Mouse (Mus musculus) R1 (cell line): ENCODE data around the gene Pcdh7.
"Not testable (repeated sequence)": the region's sequence is repeated elsewhere in the genome, so short reads cannot be mapped to it uniquely, and the experiment has no call there.

ENCODE experiments used
- DNase-seq: peaks from one replicate; pipeline ENCODE4 v3.0.0-alpha.2; 2018; ENCODE audit warnings: low read depth, low spot score

Gene Pcdh7

DNA sequence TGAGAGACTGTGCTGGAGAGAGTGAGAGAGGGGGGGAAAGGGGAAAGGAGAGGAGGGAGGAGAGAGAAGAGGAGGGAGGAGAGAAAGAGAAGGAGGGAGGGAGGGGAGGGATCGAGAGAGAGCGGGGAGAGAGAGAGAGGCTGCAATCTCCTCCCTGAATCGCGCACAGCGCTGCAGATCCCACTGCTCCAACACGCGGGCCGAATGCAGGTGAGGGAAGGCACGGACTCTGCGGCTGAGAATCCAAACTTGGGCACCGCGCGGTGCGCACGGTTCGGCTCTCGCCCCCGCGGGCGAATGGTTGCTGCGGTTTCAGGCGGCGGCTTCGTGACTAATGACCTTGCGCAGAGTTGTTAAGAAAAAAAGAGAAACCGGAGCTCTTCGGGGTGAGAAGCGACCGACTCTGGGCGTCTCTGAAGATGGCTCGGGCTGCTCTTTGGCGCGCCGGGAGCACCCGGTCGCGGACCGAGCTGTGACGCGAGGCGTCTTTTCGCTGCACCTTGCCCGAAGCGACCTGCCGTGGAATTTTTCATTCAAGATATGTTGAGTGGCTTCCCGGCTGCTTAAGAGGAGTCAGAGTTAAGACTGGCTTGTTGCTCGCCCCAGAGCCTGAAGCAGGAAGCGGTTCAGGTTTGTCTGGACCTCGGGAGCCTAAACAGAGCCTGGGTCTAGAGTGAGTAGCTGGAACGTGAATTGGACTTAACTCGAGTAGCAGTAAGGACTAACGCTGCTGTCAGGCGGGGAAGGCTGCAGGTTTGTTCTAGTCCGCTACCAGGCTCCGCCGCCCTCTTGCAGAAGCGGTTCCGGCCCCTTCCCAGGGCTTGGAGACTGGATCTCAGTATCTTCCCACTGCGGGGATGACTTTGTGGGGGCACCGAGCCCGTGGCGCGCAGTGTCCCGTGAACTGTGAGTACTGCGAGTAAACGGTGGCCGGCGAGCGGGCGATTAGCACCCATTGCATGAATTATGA is at the start of gene Pcdh7:
Gene Pcdh7, plus strand, starts transcription at position 62 of the 970 bp plus-strand sequence.
- peak; percentile 69 for DNase-seq

DNA sequence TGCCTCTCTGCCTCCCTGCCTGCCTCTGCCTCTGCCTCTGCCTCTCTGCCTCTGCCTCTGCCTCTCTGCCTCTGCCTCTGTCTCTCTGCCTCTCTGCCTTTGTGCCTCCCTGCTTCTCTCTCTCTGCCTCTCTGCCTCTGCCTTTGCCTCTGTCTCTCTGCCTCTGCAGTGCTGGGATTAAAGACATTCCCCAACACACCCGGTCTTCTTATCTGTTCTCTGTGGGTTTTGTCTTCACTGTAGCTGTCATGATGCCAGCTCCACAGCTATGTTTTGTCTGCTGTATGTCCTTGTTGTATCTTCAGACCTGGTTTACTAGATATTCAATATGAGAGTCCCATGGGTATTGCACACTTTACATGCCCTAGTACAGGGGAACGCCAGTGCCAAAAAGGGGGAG is 40.8 kb upstream of the Pcdh7 start:
- not testable (repeated sequence) for DNase-seq

DNA sequence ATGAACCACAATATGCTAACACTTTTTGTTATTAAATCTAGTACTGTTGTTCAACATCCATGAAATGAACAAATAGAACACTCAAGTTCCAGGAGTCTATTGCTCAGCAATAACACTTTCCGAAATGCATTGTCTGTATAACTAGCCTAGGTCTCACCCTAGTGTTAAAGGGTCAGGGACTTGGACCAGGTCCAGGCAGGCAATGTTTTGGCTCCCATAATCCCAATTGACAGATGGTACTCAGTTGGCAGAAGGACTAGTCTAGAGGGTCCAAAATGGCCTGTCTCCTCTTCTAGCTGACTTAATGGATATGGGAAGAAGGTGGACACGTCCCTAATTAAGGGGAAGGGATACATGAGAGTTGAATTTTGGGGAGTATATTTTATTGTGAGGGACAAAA is 9.4 kb upstream of the Pcdh7 start:
- DNase-seq, result no peak

DNA sequence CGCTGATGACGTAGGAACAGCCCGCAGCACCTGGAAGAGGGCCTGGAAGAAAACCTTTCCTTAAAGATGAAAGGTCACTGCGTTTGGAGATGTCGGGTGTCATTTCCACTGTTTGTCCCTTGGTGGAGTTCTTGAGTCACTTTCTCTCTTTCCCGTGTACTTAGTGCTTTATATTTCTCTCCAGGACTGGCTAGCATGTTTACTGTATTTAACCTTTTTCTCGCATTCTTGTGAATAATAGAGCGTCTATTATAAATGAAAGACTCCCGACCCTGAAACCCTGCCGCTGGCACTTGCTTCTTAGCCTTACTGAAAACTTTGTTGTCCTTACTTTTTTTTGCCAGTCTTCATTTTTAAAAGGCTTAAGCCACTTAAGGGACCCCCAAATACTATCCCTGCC is 3.8 kb upstream of the Pcdh7 start:
- DNase-seq, result peak; percentile 36

DNA sequence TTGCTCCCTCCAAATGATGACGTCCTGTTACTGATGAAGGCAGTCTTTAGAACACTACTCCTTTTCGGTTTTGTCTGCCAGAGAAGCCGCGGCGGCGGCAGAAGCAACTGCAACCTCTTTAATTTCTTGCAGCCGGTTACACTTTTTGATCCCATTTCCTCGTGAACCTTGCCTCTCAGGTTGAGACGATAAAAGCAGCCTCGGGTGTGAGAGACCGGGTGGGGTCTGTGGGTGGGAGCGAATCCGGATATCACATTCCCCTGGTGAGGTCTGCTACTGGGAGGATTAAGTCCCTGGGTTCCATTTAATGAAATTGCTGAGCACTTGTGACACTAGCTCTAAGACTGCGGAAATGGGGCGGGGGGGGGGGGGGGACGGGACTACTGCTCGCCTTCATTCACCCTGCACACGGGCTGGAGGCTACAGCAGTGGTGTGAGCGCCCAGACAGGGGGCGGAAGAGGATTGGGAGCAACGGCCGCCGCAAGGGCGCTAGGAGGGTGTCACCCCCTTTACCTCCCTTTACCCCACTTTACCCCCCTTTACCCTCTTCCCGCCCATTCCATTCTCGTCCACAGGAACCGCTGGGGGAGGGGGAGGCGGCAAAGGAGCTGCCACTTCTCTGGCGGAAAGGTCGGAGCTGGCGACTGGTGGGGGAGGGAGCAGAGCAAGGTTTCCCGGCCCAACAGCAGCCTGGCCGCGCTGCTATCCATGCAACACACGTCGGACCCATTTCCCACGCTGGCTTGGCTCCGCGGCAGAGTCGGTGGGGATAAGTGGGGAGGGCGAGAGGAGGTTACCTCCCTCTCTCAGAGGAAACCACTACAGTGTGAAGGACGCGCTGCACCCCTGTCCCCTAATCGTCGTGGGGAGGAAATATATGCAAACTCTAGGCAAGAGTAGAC is 2.9 kb upstream of the Pcdh7 start:
- DNase-seq, result peak; percentile 70

DNA sequence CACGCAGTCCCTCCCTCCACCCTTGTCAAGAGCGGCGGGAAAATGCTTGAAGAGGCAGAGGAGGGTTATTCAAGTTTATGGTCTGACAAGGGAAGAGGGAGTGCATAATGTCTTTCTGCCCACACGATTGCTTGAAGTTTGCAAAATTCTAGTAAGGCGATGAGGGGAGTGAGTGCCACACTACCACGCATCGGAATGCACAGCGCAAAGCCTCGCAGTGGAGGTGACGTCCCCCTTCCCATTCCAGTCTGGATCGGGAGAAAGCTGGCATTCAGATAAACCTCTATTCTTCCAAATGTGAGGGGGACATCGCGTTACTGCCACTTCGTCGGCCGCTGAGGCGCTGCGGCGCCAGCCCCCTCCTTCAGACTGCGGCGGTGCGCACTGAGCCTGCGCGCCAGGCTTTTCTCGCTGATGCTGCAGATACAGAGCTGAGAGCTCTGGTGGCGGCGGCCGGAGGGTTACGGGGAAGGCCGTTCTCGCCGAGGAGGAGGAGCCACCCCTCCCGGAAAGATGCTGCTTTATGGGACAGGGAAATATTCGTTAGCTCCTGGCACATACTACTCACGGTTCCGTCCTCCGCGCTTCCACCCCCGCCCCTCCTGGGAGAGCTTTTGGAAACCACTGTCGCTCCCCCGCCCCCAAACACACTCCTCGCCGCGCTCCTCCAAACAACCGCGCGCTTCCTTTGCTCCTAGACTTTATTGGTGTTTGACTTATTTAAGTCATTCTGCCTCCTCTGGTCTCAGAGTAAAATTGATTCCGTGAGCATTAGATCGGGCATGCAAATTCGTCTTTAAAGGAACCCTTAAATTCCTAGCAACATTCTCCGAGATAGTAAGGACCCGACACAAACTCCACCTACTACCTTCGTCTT is 2.0 kb upstream of the Pcdh7 start:
- DNase-seq, result peak; percentile 69

DNA sequence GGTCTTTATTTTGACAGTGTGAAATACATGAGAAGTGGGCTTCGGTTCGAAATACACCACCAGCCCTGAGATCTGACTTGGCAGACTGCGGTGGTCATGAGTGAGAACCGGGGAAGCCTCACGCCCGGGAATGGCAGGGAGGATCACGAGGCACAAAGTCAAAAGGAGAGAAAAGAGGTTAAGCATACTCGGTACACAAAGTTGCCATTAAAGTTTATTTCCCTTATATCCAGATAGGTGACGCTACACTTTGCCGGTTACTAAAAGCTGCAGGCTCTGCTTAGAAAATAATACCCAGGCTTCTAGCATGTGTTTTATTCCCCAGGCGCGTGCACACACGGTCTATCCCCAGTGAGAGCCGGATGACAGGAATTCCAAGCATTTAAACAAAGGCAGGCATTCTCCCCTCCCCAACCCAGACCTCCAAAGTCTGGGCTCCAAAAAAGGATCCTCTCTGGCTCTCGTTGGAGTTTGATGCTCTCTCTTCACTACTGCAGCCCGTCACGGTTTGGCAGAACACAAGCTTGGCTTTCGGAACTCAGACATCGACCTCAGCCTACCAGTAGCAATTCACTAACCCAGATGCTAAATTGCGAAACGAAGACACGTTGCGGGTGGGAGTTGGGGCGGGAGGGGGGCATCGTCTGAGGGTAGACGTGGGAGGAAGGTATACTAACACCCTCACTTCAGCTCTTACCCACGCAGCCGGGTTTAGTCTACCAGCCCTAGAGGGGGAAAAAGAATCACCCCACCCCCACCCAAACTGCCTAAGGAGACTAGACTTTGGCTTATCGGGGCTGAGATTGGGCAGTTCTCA is 1.1 kb upstream of the Pcdh7 start:
- peak; percentile 71 for DNase-seq

DNA sequence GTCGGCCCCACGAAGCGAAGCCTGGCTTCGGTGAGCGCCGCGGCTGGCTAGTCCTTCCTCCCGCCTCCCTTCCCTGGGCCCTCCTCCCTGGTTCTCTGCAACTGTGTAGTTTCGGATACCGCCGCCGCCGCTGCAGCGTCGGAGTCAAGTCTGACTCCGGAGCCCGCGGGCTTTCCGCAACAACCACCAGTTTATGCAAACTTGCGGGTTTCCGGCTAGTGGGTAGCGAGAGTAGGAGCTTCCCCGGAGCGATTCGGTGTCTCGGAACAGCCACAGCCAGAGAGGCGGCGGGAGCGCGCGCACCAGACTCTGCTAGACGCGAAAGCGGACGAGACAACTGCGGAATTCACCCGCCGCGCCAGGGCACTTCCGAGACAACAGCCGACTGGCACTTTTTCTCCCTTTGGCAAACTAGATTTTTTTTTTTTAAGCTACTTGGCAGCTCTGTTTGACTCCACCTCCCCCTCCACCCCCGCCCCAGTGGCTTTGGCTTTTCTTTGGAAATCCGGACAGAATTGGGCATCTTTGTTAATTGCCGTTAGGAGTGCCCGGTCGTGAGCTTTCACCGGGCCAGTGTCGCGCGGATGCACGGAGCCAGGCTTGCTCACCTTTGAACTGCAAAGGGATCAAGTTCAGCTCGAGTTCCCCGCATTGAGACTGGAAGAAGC is 395 bp upstream of the Pcdh7 start:
- DNase-seq, result peak; percentile 66

DNA sequence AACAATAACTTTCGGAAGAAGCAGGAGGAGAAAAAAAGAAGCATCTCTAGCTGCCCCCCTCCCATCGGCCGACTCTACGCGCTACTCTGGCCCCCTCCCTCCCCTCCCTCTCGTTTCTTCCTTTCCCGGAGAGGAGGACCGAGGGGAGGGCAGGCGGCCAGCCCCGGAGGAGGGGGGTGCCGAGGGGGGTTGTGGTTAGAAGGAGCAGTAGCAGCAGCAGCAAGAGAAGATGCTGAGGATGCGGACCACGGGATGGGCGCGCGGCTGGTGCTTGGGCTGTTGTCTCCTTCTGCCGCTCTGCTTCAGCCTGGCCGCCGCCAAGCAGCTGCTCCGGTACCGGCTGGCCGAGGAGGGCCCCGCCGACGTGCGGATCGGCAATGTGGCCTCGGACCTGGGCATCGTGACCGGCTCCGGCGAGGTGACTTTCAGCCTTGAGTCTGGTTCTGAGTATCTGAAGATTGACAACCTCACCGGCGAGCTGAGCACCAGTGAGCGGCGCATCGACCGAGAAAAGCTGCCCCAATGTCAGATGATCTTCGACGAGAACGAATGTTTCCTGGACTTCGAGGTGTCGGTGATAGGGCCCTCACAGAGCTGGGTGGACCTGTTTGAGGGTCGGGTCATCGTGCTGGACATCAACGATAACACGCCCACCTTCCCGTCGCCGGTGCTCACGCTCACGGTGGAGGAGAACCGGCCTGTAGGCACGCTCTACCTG is 1.3 kb downstream of the Pcdh7 start:
- peak; percentile 20 for DNase-seq

DNA sequence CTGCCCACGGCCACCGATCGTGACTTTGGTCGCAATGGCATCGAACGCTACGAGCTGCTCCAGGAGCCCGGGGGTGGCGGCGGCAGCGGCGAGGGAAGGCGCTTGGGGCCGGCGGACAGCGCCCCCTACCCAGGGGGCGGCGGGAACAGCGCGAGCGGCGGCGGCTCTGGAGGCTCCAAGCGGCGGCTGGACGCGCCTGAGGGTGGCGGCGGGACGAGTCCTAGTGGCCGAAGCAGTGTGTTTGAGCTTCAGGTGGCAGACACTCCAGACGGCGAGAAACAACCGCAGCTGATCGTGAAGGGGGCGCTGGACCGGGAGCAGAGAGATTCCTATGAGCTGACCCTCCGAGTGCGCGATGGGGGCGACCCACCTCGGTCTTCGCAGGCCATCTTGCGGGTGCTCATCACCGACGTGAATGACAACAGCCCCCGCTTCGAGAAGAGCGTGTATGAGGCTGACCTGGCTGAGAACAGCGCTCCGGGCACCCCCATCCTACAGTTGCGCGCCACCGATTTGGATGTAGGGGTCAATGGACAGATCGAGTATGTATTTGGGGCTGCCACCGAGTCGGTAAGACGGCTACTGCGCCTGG is 1.9 kb downstream of the Pcdh7 start:
- DNase-seq, result peak; percentile 22

DNA sequence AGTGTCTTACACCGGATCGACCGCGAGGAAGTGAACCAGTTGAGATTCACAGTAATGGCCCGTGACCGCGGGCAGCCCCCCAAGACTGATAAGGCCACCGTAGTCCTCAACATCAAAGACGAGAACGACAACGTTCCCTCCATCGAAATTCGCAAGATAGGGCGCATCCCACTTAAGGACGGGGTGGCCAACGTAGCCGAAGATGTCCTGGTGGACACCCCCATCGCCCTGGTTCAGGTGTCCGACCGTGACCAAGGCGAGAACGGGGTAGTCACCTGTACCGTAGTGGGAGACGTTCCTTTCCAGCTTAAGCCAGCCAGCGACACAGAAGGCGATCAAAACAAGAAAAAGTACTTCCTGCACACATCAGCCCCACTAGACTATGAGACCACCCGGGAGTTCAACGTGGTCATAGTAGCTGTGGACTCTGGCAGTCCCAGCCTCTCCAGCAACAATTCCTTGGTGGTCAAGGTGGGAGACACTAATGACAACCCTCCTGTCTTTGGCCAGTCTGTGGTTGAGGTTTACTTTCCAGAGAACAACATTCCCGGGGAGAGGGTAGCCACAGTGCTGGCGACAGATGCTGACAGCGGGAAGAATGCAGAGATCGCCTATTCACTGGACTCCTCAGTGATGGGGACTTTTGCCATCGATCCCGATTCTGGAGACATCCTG is 2.6 kb downstream of the Pcdh7 start:
- DNase-seq, result peak; percentile 4

DNA sequence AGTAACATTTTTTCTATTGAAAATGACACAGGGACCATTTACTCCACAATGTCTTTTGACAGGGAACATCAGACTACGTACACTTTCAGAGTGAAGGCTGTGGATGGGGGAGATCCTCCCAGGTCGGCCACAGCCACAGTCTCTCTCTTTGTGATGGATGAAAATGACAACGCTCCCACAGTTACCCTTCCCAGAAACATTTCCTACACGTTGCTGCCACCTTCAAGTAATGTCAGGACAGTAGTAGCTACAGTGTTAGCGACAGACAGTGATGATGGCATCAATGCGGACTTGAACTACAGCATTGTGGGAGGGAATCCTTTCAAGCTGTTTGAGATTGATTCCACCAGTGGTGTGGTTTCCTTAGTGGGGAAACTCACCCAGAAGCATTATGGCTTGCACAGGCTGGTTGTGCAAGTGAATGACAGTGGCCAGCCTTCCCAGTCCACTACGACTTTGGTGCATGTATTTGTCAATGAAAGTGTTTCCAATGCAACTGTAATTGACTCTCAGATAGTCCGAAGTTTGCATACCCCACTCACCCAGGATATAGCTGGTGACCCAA is 3.5 kb downstream of the Pcdh7 start:
- no peak for DNase-seq

DNA sequence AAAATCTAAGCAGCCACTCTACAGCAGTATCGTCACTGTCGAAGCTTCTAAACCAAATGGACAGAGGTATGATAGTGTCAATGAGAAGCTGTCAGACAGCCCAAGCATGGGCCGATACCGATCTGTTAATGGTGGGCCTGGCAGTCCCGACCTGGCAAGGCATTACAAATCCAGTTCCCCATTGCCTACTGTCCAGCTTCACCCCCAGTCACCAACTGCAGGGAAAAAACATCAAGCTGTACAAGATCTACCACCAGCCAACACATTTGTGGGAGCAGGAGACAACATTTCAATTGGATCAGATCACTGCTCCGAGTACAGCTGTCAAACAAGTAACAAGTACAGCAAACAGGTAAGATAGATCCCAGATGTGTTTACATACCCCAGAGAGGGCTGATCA is 4.2 kb downstream of the Pcdh7 start:
- DNase-seq, result no peak

DNA sequence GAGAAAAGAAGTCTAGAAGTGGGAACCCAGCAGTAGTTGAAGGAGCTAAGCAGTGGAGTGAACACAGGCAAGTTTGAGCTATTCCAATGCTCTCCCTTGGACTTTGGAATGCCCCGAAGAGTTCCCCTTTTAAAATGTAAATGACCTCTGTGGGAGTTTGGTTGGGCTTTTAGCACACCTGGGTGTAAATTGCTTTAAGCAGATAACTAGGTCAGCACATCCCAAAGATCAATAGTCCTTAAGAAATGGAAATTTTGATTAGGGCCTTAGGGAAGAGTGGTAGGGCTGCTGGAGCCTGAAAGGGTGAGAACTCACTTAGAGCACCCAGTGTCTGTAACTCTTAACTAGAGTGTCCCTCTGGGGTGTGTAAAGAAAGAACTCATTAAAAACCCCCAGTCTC is 15.7 kb downstream of the Pcdh7 start:
- peak; percentile 69 for DNase-seq

DNA sequence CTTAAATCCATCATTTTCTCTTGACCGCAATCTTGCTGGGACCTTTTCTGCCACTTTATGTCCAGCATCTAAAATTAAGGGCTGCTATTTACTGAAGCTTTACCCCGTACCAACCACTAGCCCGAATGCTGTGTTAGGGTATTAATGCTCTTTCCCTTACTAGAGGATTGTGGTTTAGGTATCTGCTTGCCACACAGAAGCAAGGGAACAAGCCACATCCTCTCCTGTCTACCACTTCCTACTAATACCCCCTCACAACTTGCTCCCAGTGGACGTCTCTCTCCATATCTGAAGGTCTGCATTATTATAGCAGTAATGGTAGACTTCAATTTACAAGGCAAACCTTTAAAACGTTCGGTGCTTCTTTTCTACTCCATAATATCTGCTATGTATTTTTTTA is 18.0 kb downstream of the Pcdh7 start:
- no peak for DNase-seq

DNA sequence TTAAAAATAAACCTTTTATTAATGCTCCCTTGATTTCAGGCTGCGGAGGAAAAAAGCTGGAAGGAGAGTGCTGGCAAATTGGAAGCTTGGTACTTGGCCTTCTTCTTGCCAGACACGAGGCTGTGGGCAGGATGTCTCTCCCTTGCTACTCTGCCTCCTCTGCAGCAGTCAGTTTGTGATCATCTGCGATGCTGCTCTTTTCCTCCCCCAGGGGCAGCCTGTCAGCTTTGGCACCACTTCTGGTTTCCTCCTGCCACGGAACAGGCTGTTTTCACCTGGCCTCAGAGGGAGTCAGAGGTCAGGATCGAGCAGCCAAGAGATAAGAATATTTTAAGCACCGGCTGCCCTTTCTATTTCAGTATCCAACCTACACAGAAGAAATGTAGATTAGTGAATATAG is 25.2 kb downstream of the Pcdh7 start:
- no peak for DNase-seq

DNA sequence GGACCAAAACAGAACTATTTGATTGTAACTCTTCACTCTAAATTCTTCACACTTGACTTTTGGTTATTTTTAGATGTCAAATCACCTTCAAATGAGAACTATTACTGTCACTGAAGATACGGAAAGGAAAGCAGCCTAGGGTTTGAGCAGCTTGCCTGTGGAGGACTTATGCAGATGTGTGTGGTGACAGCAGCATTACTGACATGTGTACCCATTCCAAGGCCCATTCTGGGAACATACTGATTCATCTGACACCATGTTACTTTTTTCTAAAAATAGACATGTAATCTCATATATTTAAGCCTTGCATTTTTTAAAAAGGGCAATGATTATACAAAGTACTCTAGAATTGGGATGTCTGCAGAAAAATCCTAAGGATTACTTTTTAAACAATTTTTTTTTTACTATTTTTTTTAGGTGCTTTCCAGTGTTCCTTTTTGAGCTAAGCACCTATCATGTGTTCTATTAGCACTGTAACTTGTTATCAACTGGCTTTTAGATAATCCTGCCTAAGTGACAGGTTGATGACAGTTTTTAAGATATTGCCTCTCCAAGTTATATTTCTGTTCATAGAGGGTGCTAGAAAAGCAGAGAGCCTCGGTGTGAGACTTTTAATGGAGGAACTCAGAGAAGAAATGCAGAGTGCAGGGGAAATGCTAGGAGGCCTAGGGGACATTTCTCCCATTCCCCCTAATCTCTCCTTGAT is 26.3 kb downstream of the Pcdh7 start:
- DNase-seq, result no peak
